Mouse (Mus musculus) Muller cell, postnatal 12 days (primary cell): ENCODE measurements at regions not wholly inside any gene's neighbourhood (a gene's known extent, or its start where the extent isn't known, plus 50 kb on each side); places are given as distances from the start of the nearest gene placed in this dataset.
A peak's percentile ranks its signal among the peaks of the same experiment; 100 is the strongest.
"Not testable (repeated sequence)": the region's sequence is repeated elsewhere in the genome, so short reads cannot be mapped to it uniquely, and the experiment has no call there.

Experiments used
- DNase-seq: peaks from one replicate; pipeline ENCODE4 v3.0.0-alpha.2; 2015; ENCODE audit errors: inconsistent ontology term

DNA sequence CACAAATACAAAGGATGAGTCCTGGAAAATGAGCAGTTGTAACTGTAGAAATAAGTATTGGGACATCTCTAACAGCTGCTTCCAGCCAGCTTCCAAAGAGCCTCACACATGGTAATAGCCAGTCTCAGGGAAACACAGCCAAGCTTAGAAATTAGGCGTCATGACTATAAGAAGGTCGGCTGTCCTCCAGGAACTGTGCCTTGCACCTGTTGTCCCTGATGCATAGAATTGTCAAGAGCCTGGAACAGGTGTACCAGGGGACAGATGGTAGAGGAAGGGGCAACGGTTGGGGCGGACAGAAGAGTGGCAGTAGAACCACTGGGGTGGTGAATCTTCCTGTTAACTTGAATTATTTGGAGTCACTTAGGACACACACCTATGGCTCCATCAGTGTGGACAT lies 162.1 kb downstream of the Trib2 start:
- no peak for DNase-seq

GRCm38 (mm10) chr12:15653357-15653763 lies 163.4 kb downstream of the Trib2 start:
- DNase-seq = no peak

GRCm38 (mm10) chr12:15651293-15651692 lies 165.4 kb downstream of the Trib2 start:
- no peak for DNase-seq

GRCm38 (mm10) chr12:15649906-15650305 lies 166.8 kb downstream of the Trib2 start:
- DNase-seq = no peak

GRCm38 (mm10) chr12:15649226-15649625 lies 167.5 kb downstream of the Trib2 start:
- DNase-seq = no peak

- DNase-seq = no peak
Measured at GRCm38 (mm10) chr12:15644074-15644672, 172.5 kb downstream of the Trib2 start.

- peak; percentile 11 for DNase-seq
Measured at GRCm38 (mm10) chr12:15643669-15644068, 173.1 kb downstream of the Trib2 start.

DNA sequence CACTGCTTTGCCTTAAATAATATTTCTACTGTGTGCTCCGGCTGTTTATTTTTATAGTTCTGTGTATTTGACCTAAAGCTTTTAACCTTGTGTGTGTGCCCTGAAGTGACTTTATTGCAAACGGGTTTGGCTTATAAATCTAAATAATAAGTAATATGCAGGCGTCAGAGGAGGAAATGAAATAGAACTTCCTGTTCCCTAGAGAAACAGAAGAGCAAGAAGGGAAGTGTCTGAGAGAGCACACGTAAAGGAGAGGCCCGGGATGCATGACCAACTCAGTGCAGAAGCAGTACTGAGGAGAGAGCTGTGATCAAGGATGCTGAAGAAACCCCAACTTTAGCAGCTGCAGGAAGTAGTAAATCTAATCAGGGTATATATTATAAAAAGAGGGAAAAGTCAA lies 176.4 kb downstream of the Trib2 start:
- no peak for DNase-seq

GRCm38 (mm10) chr12:15629971-15630370 lies 186.8 kb downstream of the Trib2 start:
- no peak for DNase-seq

DNA sequence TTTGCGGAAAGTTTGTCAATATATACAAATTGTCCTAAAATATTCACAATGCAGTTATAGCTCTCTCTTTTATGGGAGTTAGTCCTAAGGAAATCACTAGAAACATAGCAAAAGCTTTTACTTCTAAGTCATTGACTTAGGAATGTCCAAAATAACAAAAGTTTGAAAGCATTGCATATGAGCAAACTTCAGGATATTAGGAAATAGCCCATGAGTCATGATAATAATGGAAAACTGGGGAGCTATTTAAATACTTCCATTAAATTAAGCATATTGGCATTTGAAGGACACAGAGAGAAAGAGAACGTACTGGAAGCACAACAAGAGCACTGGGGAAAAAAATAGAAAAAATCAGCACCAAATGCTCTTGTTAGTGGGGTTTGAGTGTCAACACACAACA lies 197.2 kb downstream of the Trib2 start:
- DNase-seq = peak; percentile 71

GRCm38 (mm10) chr12:15617312-15617711 lies 199.4 kb downstream of the Trib2 start:
- DNase-seq = peak; percentile 96

DNA sequence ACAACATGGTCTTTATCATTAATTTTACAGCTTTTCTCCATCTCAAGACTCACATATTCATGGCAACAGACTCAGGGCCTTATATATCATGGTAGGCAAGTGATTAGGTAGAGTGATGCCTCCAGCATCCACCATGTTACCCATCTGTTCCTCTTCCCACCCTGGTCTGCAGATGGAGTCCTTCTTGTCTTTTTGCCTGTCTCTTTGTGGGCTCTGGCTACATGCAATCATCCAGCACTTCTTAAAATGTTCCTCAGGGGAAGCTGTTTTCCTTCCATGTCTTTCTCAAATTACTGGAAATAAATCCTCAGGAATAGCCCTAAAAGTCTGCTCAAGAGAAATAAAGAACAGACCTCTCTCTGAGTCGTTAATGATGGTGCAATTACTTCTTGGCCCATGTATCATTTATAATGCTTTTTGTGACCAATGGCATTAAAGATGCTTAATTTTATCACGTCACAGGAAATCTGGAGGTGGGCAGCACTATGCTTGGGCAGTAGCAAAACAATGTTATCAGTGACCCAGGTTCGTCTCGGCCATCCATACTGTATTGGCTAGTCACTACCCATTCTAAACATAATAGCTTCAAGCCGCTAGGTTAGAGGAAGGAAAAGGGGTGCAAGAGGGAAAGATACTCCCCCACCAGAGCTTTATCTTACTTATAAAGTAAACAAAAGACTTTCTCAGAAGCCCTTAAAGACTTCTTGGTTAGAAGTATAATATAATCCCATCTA lies 204.7 kb downstream of the Trib2 start:
- DNase-seq = no peak

DNA sequence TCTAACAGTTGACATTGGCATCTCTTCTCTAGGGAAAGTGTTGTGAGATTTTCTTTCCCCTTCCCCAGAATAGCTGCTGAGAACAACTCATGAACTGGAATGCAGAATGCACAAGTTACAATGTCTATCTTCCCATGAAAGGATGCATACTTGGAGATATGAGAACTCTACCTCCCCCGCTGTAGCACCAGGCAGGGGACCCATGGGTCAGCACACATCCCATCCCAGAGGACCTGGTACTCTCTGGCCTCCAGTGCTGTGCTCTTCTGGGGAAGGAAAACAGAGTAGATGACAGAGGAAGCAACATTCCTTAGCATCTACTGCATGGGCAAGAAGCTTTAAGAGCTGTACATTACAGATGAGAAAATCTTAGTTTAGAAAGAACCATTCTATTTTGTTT lies 209.6 kb downstream of the Trib2 start:
- DNase-seq = no peak

GRCm38 (mm10) chr12:15606095-15606494 lies 210.6 kb downstream of the Trib2 start:
- peak; percentile 50 for DNase-seq

GRCm38 (mm10) chr12:15604630-15605029 lies 212.1 kb downstream of the Trib2 start:
- DNase-seq = no peak

DNA sequence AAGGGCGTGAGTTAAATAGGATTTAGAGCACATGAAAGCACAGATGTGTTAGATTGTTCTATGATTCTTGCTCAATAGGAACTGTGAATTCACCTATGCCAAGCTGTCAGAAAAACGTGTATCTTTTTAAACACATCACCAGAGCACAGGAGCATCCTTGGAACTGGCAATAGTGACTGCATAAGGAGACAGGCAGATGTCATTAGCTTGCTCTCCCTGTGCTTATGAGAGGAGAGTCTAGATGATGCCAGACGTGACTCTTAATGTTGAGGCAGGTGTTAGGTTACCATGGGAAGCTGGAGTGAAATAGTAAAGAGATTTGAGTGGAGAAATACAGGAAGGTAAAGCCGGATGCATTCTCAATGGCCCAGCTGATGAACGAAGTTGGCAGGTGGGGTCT lies 212.8 kb downstream of the Trib2 start:
- DNase-seq = no peak

DNA sequence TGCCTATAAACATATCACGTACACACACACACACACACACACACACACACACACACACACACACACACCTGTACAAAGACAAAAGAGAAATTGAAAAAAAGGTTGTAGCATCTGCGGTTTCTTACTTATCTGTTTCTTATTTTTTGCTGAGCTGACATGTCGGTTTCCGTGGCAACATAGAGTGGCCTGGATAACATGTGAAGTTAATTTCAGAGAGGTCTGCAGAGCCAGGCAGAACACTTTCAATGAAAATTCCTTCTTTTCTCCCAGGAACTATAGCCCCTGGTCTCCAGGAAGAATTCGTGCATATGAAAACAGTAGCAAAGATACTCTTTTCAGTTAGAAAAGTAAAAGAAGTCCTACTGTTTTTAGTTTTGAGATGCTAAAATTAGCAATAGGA lies 213.4 kb downstream of the Trib2 start:
- DNase-seq = no peak

DNA sequence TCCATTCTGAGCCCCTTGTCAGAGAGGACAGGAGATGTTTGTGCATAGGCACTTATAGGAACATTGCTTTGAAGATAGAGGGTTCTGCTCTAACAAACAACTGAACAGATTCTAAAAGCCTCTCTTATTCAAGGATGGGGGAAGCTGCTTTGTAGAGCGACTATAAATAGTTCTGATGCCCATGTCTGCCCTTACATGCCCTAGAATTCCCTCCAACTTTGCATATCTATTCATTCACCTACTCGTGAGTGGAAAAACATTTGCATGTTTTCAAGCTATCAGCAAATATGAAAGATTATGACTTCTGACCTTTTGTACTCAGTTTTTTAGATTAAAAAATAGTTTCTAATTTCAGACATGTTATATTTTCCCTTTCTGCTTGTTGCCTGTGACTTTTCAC lies 222.0 kb downstream of the Trib2 start:
- DNase-seq = no peak

DNA sequence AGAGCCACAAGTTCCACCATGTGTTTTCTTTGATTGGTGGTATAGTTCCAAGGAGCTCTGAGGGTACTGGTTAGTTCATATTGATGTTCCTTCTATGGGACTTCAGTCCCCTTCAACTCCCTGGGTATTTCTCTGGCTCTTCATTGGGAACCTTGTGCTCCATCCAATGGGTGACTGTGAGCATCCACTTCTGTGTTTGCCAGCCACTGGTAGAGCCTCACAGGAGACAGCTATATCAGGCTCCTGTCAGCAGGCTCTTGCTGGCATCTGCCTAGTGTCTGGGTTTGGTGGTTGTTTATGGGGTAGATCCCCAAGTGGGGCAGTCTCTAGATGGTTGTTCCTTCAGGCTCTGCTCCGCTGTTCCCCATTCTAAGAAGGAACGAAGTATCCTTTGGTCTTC lies 228.9 kb downstream of the Trib2 start:
- not testable (repeated sequence) for DNase-seq

DNA sequence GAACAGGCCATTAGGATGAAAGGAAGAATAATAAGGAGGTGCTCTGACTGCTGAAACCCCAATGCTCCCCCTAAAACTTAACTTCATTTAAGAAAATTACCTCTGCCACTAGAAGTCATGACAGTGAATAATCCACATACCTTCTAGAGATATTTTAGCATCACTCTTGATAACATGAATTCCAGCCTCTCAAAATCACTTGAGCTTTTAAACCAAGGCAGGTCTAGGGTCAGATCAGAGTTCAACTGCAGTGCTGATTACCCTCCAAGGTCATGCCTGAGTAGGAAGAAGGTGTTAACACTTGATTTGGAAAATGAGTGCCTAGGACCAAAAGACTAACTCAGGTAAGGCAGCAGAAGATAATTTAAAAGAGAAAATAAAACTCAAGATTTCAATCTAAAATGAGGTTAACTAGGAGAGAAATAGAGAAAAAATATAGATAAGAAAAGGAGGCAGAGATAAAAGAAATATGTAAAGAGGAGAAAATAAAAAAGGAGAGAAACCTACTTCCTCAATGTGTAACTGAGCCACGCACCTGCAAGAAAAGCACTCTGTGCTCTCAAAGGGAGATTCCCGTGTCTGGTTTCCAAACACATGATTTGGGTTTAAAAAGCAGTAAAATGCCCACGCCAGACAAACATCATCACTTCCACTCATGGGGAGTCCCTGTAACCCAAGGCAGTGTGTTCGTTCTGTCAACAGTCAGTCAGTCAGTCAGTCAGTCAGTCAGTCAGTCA lies 229.8 kb downstream of the Trib2 start:
- no peak for DNase-seq

DNA sequence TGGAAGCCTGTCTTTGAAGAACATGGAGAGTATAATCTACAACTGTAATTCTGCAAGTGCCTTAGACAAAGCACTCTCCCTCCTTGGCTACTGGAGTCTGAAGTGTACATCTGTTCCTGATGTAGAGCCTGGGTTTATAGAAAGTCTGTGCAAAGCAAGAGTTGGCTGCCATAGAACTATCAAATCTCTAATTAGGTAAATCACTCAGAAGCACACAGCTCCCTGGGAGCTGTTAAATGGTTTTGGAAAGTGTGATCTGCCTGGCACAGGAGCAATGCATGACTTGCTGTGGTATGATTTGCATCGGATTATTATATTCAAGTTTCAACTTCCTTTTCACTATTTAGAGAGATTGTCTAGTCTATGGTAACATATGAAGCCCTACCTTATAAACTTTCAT lies 230.9 kb downstream of the Trib2 start:
- no peak for DNase-seq

GRCm38 (mm10) chr12:15584721-15585120 lies 232.0 kb downstream of the Trib2 start:
- DNase-seq = no peak

DNA sequence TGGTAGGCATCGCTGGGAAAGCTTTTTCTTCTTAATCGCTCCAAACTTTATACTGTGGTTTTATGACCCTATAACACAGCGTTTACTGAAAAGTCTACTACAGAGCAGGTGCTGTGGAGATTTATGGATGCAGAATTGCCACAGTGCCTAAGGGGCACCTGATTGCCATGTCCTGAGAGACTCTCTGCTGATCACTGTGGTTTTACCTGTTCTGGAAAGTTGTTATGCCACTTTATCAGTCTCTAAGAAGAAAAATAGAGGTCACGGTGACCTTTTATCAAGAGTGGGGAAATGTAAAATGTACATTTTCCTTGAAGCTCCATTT lies 250.0 kb downstream of the Trib2 start:
- DNase-seq = no peak
